Comparison of ENCODE assay signal across 8 mouse cellular contexts in the genomic region with DNA sequence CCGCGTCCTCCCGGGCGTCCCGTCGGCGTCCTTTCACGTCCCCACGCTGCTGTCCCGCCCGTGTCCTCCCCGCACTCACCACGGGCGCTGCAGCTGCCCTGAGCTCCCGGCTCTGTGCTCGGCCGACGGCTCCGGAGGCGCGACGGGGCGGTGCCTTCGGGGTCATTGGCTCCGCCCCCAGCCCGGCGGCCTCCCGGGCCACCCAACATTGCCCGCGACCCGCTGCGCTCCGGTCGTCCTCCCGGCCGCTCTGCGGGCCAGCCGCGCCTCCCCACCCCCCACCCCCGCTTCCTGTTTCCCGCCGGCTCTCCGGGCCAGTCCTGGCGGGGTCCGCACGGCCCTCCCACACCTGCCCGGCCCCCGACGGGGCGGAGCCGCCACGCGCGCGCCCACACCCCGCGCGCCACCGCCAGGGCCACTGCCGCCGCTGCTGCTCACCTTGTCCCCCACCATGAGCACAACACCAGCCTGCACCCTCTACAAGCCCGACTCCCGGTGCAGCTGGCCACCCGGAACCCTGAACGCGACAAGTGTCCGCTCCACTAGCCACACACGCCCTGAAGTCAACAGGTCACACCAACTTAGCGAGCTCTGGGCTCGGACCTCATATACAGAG. TPM values are rescaled to one million over a fixed set of nuclear protein-coding genes. Genes with fewer than 3 reads are reported as not detected.
A peak's percentile ranks its signal among the peaks of the same experiment; 100 is the strongest.
DNase-seq lines count a peak whose midpoint lies in the region; ATAC-seq and TF ChIP-seq lines count a peak whose summit lies in the region.

A gene (minus strand): TSS at position 267 of the 616 bp plus-strand sequence.

- peak within 1 kb of the TSS; percentile 73 to 87 for H3K4me3 ChIP-seq in ES-E14 (ENCODE audit: insufficient read depth in 1 of 2, low read depth in 1 of 2, low read length in 2 of 2, poor library complexity in 1 of 2, severe bottlenecking in 1 of 2)
- peak within 1 kb of the TSS; percentile 68 for H3K4me3 ChIP-seq in intestine, embryonic 15.5 days (replicated peaks)
- peak within 1 kb of the TSS; percentile 65 for H3K4me3 ChIP-seq in liver, embryonic 16.5 days (ENCODE audit: low read depth, low read length)
- H3K4me3 ChIP-seq in neural tube, embryonic 11.5 days (ENCODE audit: low read depth, low read length) = peak within 1 kb of the TSS; percentile 48

- H3K9ac ChIP-seq in ES-E14 (ENCODE audit: insufficient read depth, low read depth, low read length, poor library complexity, severe bottlenecking) = peak within 1 kb of the TSS; percentile 77
- peak within 1 kb of the TSS; percentile 78 for H3K9ac ChIP-seq in intestine, embryonic 15.5 days
- peak within 1 kb of the TSS; percentile 66 for H3K9ac ChIP-seq in liver, embryonic 16.5 days (ENCODE audit: low read depth, low read length)
- H3K9ac ChIP-seq in neural tube, embryonic 11.5 days (ENCODE audit: low read length) = peak within 1 kb of the TSS; percentile 50

- peaks cover 10% of the 10 kb centered on the region; the same call in 1 of the 2 replicates for H3K27me3 ChIP-seq in intestine, embryonic 15.5 days (replicated peaks)
- H3K27me3 ChIP-seq in liver, embryonic 16.5 days (ENCODE audit: control insufficient read depth, insufficient read depth, low read depth, low read length) = peaks cover 38% of the 10 kb centered on the region
- H3K27me3 ChIP-seq in neural tube, embryonic 11.5 days (ENCODE audit: control insufficient read depth, insufficient read depth, low read length) = peaks cover 29% of the 10 kb centered on the region

- peaks cover 3 to 29% of the 10 kb centered on the region in 2 experiments; a peak in 3 of 4 replicates for H3K4me1 ChIP-seq in ES-E14 (ENCODE audit: control insufficient read depth in 2 of 2, insufficient read depth in 2 of 2, low read length in 2 of 2, poor library complexity in 1 of 2)
- peaks cover 42% of the 10 kb centered on the region for H3K4me1 ChIP-seq in intestine, embryonic 15.5 days (replicated peaks)
- H3K4me1 ChIP-seq in liver, embryonic 16.5 days (ENCODE audit: control insufficient read depth, low read depth, low read length) = peaks cover 5% of the 10 kb centered on the region
- peaks cover 8% of the 10 kb centered on the region; the same call in 1 of the 2 replicates for H3K4me1 ChIP-seq in neural tube, embryonic 11.5 days (ENCODE audit: control insufficient read depth, insufficient read depth, low read length)

- in situ Hi-C loops in ES-E14 (cut with MboI; ENCODE audit: low sequenced_read_pairs in 2 of 2, unreplicated experiment in 2 of 2) = no loop called here

- ATAC-seq in granulocyte monocyte progenitor cell, adult 5-6 weeks (replicated peaks; ENCODE audit: poor library complexity, severe bottlenecking) = peak; percentile 65
- ATAC-seq in intestine, embryonic 15.5 days = peak; percentile 77
- peak; percentile 75 for ATAC-seq in liver, embryonic 16.5 days (ENCODE audit: low read depth)
- peak; percentile 23; the same call in 1 of the 2 replicates for ATAC-seq in neural tube, embryonic 11.5 days (ENCODE audit: insufficient read depth, low FRiP score, low TSS enrichment)

- 1% methylated on average over 65 of the region's 70 CpGs for WGBS in intestine, embryonic 15.5 days
- WGBS in liver, embryonic 16.5 days (ENCODE audit: insufficient replicate concordance) = 2% methylated on average over 63 of the region's 70 CpGs
- 1% methylated on average over 42 of the region's 70 CpGs for WGBS in neural tube, embryonic 11.5 days

- H3K36me3 ChIP-seq in ES-E14 (ENCODE audit: control insufficient read depth, insufficient read depth, low read length, poor library complexity, severe bottlenecking) = no peaks in the 10 kb centered on the region
- no peaks in the 10 kb centered on the region for H3K36me3 ChIP-seq in intestine, embryonic 15.5 days
- H3K36me3 ChIP-seq in liver, embryonic 16.5 days (ENCODE audit: control insufficient read depth, insufficient read depth) = no peaks in the 10 kb centered on the region
- H3K36me3 ChIP-seq in neural tube, embryonic 11.5 days (ENCODE audit: control insufficient read depth, insufficient read depth, low read length) = no peaks in the 10 kb centered on the region

- H3K27ac ChIP-seq in ES-E14 (ENCODE audit: insufficient read depth, low read depth, low read length, poor library complexity, severe bottlenecking) = no peak within 1 kb of the TSS
- peak within 1 kb of the TSS; percentile 80 for H3K27ac ChIP-seq in intestine, embryonic 15.5 days
- peak within 1 kb of the TSS; percentile 77 for H3K27ac ChIP-seq in liver, embryonic 16.5 days (ENCODE audit: low read length)
- H3K27ac ChIP-seq in neural tube, embryonic 11.5 days (ENCODE audit: low read depth, low read length) = no peak within 1 kb of the TSS

- H3K4me2 ChIP-seq in intestine, embryonic 15.5 days (replicated peaks) = peak within 1 kb of the TSS; percentile 94
- peak within 1 kb of the TSS; percentile 64 for H3K4me2 ChIP-seq in liver, embryonic 16.5 days (ENCODE audit: low read depth, low read length)
- H3K4me2 ChIP-seq in neural tube, embryonic 11.5 days (ENCODE audit: low read depth) = peak within 1 kb of the TSS; percentile 76

- DNase-seq in ES-E14 (ENCODE audit: low read depth, low spot score) = no peak
- no peak for DNase-seq in adrenal gland, postnatal 4 days (ENCODE audit: low spot score in 2 of 2)
- peak; percentile 53 for DNase-seq in neural tube, embryonic 11.5 days (ENCODE audit: low spot score)
- no peak for DNase-seq in cerebellum, postnatal 4 days (ENCODE audit: low spot score in 2 of 2)
- DNase-seq in left cerebral cortex, adult 9 months (ENCODE audit: low spot score in 2 of 2) = no peak

- no peaks in the 10 kb centered on the region for H3K9me3 ChIP-seq in ES-E14 (ENCODE audit: control insufficient read depth, insufficient read depth, low read depth, low read length)
- H3K9me3 ChIP-seq in intestine, embryonic 15.5 days = no peaks in the 10 kb centered on the region
- no peaks in the 10 kb centered on the region for H3K9me3 ChIP-seq in liver, embryonic 16.5 days (replicated peaks; ENCODE audit: control insufficient read depth, low read length)
- no peaks in the 10 kb centered on the region for H3K9me3 ChIP-seq in neural tube, embryonic 11.5 days (ENCODE audit: control insufficient read depth, low read length)

TF ChIP-seq in ES-E14, 5 proteins besides CTCF, POLR2A, EP300 and RAD21:
- TF ChIP-seq MAFK (IDR thresholded peaks at IDR 0.05; ENCODE audit: insufficient read depth, low read depth, low read length) = no peak
- TF ChIP-seq CHD2 (IDR thresholded peaks at IDR 0.05; ENCODE audit: low read depth, low read length) = no peak
- no peak for TF ChIP-seq ZC3H11A (IDR thresholded peaks at IDR 0.05; ENCODE audit: borderline replicate concordance, low read depth, low read length)
- TF ChIP-seq ZNF384 (IDR thresholded peaks at IDR 0.05; ENCODE audit: low read depth, low read length) = no peak
- TF ChIP-seq HCFC1 (IDR thresholded peaks at IDR 0.05; ENCODE audit: borderline replicate concordance, insufficient read depth, low read length) = no peak

RNA-seq across cellular contexts. Expression of the gene that starts here (rescaled TPM):
- 3.8 and 5.0 TPM in 2 replicates for total RNA-seq in ES-E14 (2012; rRNA removed)
- 10 to 100 TPM; 11.8 to 14.5 TPM for total RNA-seq in adrenal gland, postnatal 4 days (2021)
- total RNA-seq in granulocyte monocyte progenitor cell, adult 5-6 weeks (2014; fragmentation: Nextera tagmentation) = not detected in 2 replicates
- total RNA-seq in granulocyte monocyte progenitor cell, adult 5-6 weeks (2017) = 0.22 TPM in 1 of 2 replicates, not detected in the other
- 6.9 and 7.3 TPM in 2 replicates for polyA plus RNA-seq in intestine, embryonic 15.5 days (2015; fragmentation: Nextera tagmentation; extraction: Ambion mirVana)
- polyA plus RNA-seq in liver, embryonic 16.5 days (2015; fragmentation: Nextera tagmentation; extraction: Ambion mirVana) = 1.8 and 2.1 TPM in 2 replicates
- 3.3 and 3.7 TPM in 2 replicates for polyA plus RNA-seq in neural tube, embryonic 11.5 days (2014; fragmentation: Nextera tagmentation; extraction: Ambion mirVana)

Comparison
In these comparisons a context has a peak if more than half of its experiments do, and no peak if none do; other contexts are left out.
1. Peak in ATAC-seq in granulocyte monocyte progenitor cell, adult 5-6 weeks; RNA of the gene not detected or under 1 TPM.
2. H3K27ac ChIP-seq: peak in intestine, embryonic 15.5 days (single experiment) and liver, embryonic 16.5 days (single experiment); none in ES-E14 (single experiment) and neural tube, embryonic 11.5 days (single experiment).
3. ATAC-seq: peak in every context shown above with its lines; median percentile 77 in intestine, embryonic 15.5 days; 75 in liver, embryonic 16.5 days; 65 in granulocyte monocyte progenitor cell, adult 5-6 weeks; 23 in neural tube, embryonic 11.5 days.
4. Peak in every context shown above with its lines, with median percentiles within 50 percentile points of each other: H3K4me3 ChIP-seq, H3K9ac ChIP-seq and H3K4me2 ChIP-seq.